Mouse (Mus musculus) hindbrain, embryonic 12.5 days (tissue): ENCODE measurements at regions not wholly inside any gene's neighbourhood (a gene's known extent, or its start where the extent isn't known, plus 50 kb on each side); places are given as distances from the start of the nearest gene placed in this dataset.
A peak's percentile ranks its signal among the peaks of the same experiment; 100 is the strongest.

ENCODE experiments used
- ATAC-seq: fragments of 200-750 bp; cut with Nextera tagmentation; 2 replicates; pipeline ENCODE4 v1.8.0; 2017; ENCODE audit warnings: moderate TSS enrichment; ENCODE audit not compliant: low FRiP score
- H3K27ac ChIP-seq: fragments of 300-500 bp; sonication (generic); 2 replicates; pipeline ENCODE4 v1.5.1; 2016; ENCODE audit warnings: mild to moderate bottlenecking
- H3K27me3 ChIP-seq: fragments of 300-500 bp; sonication (generic); 2 replicates; pipeline ENCODE4 v1.6.1; 2016; ENCODE audit warnings: mild to moderate bottlenecking
- H3K36me3 ChIP-seq: fragments of 300-500 bp; sonication (generic); 2 replicates; pipeline ENCODE4 v1.6.1; 2016; ENCODE audit warnings: mild to moderate bottlenecking
- H3K4me1 ChIP-seq: fragments of 300-500 bp; sonication (generic); 2 replicates; pipeline ENCODE4 v1.6.1; 2016
- H3K4me2 ChIP-seq: fragments of 300-500 bp; sonication (generic); replicated peaks from 2 replicates; pipeline ENCODE4 v1.6.1; 2016; ENCODE audit warnings: mild to moderate bottlenecking
- H3K4me3 ChIP-seq: fragments of 300-500 bp; sonication (generic); 2 replicates; pipeline ENCODE4 v1.5.1; 2016; ENCODE audit warnings: mild to moderate bottlenecking
- H3K9ac ChIP-seq: fragments of 300-500 bp; sonication (generic); 2 replicates; pipeline ENCODE4 v1.6.1; 2016; ENCODE audit warnings: mild to moderate bottlenecking, moderate library complexity
- H3K9me3 ChIP-seq: fragments of 300-500 bp; sonication (generic); replicated peaks from 2 replicates; pipeline ENCODE4 v1.6.1; 2016; ENCODE audit warnings: mild to moderate bottlenecking
- WGBS: fragments of 180-500 bp; shearing (Covaris S2); methylation state at CpG from one replicate; pipeline ENCODE4 v1.1.7; 2016; 5-methylcytosine and 5-hydroxymethylcytosine counted together

- 79% methylated on average over 4 of the region's 4 CpGs for WGBS
- H3K4me1 ChIP-seq: no peaks in the 10 kb centered on the region
- ATAC-seq: no peak
- no peak overlapping the region for H3K27ac ChIP-seq
- no peak overlapping the region for H3K9ac ChIP-seq
- H3K4me3 ChIP-seq: no peak overlapping the region
- no peaks in the 10 kb centered on the region for H3K9me3 ChIP-seq
- no peak overlapping the region for H3K4me2 ChIP-seq
- no peaks in the 10 kb centered on the region for H3K36me3 ChIP-seq
- no peaks in the 10 kb centered on the region for H3K27me3 ChIP-seq
These were observed 501.1 kb upstream of the Gm26657 start for GRCm38 (mm10) chr4:56238496-56239488.

GRCm38 (mm10) chr4:56231414-56231813 lies 508.5 kb upstream of the Gm26657 start:
- 77% methylated on average over 7 of the region's 7 CpGs for WGBS
- Histone ChIP-seq H3K36me3 (no peaks in the 10 kb centered on the region), H3K27me3 (no peaks in the 10 kb centered on the region), H3K9ac (no peak overlapping the region), H3K4me3 (no peak overlapping the region), H3K27ac (no peak overlapping the region), H3K9me3 (no peaks in the 10 kb centered on the region), H3K4me1 (no peaks in the 10 kb centered on the region), H3K4me2 (no peak overlapping the region)
- no peak for ATAC-seq

DNA sequence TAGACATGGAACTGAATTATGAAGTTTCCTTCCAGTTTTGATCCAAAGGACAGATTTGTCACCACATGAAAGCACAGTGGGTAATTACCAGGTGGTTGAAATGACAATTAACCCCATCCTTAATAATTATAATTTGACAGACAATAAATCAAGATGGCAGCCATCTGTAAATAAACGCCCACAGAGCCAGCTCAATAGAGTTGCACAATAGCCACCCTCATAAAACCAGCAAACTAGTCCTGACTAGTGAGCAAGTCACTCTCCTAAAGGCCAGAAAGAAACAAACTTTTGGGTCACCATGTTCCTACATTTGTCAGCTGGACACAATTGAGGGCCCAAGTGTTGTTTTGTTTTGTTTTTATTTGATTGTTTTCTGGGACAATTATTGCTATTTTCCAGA lies 509.4 kb upstream of the Gm26657 start:
- WGBS: 68% methylated on average over 1 of the region's 1 CpGs
- H3K27ac ChIP-seq: no peak overlapping the region
- H3K9me3 ChIP-seq: no peaks in the 10 kb centered on the region
- H3K9ac ChIP-seq: no peak overlapping the region
- no peaks in the 10 kb centered on the region for H3K36me3 ChIP-seq
- no peaks in the 10 kb centered on the region for H3K4me1 ChIP-seq
- H3K4me2 ChIP-seq: no peak overlapping the region
- H3K27me3 ChIP-seq: no peaks in the 10 kb centered on the region
- ATAC-seq: no peak
- no peak overlapping the region for H3K4me3 ChIP-seq

DNA sequence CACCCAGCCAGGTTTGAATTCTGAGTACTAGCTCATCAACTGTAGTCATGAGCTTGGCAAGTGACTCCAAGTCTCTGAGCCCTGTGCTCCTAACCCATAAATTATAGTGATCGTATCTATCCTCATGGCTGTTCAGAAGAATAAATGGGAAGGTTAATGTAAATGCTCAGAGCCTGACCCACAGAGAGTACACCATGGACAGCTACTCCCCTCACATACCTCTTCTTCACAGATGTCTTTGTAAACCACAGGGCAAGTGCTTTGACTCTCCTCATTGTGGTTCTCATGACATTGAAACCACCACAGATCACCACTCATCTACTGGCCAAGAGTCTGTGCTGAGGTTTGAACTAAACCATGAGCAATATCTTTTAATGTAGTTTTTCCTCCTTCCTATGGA lies 513.4 kb upstream of the Gm26657 start:
- Histone ChIP-seq H3K27ac (no peak overlapping the region), H3K4me3 (no peak overlapping the region), H3K36me3 (no peaks in the 10 kb centered on the region), H3K9me3 (no peaks in the 10 kb centered on the region), H3K4me2 (no peak overlapping the region), H3K4me1 (peaks cover 9% of the 10 kb centered on the region), H3K27me3 (no peaks in the 10 kb centered on the region), H3K9ac (no peak overlapping the region)
- no peak for ATAC-seq
- WGBS: 83% methylated on average over 1 of the region's 1 CpGs

GRCm38 (mm10) chr4:56224542-56224941 lies 515.3 kb upstream of the Gm26657 start:
- H3K27ac ChIP-seq: no peak overlapping the region
- no peak overlapping the region for H3K9ac ChIP-seq
- H3K4me1 ChIP-seq: peaks cover 18% of the 10 kb centered on the region
- no peaks in the 10 kb centered on the region for H3K36me3 ChIP-seq
- 48% methylated on average over 3 of the region's 3 CpGs for WGBS
- no peak overlapping the region for H3K4me2 ChIP-seq
- H3K27me3 ChIP-seq: no peaks in the 10 kb centered on the region
- ATAC-seq: no peak
- no peaks in the 10 kb centered on the region for H3K9me3 ChIP-seq
- no peak overlapping the region for H3K4me3 ChIP-seq

GRCm38 (mm10) chr4:56222023-56222776 lies 517.7 kb upstream of the Gm26657 start:
- WGBS: 44% methylated on average over 8 of the region's 8 CpGs
- H3K4me1 ChIP-seq: peaks cover 18% of the 10 kb centered on the region
- no peaks in the 10 kb centered on the region for H3K36me3 ChIP-seq
- H3K4me3 ChIP-seq: no peak overlapping the region
- 0 out of 2 replicates have a peak overlapping the region, but pooled peaks have one; percentile 0 for H3K4me2 ChIP-seq
- H3K27ac ChIP-seq: no peak overlapping the region
- no peaks in the 10 kb centered on the region for H3K27me3 ChIP-seq
- no peak for ATAC-seq
- H3K9ac ChIP-seq: no peak overlapping the region
- no peaks in the 10 kb centered on the region for H3K9me3 ChIP-seq

DNA sequence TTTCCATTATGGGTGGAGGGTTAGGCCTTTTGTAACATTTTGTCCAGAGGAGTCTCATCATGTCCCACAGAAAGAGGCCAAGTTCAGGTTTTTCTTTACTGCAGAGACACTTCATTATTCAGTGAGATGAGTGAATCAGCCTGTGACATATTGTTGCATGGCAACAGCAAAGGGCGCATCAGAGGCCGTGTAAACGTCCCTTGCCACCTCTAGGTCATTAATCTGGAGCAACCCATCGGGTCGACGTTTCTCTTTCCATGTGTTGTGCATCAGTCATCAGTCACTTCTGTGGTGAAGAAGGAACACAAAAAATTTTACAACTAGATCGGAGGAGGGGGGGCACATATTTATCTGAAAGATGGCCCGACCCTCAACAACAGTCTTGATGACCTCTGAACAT lies 519.3 kb upstream of the Gm26657 start:
- WGBS: 33% methylated on average over 8 of the region's 8 CpGs
- Histone ChIP-seq H3K4me1 (peaks cover 18% of the 10 kb centered on the region), H3K27me3 (no peaks in the 10 kb centered on the region), H3K36me3 (no peaks in the 10 kb centered on the region), H3K9ac (no peak overlapping the region), H3K4me2 (no peak overlapping the region), H3K4me3 (no peak overlapping the region), H3K27ac (no peak overlapping the region), H3K9me3 (no peaks in the 10 kb centered on the region)
- ATAC-seq: no peak

GRCm38 (mm10) chr4:56209499-56209898 lies 530.4 kb upstream of the Gm26657 start:
- no peaks in the 10 kb centered on the region for H3K9me3 ChIP-seq
- no peaks in the 10 kb centered on the region for H3K4me1 ChIP-seq
- H3K9ac ChIP-seq: no peak overlapping the region
- 93% methylated on average over 2 of the region's 2 CpGs for WGBS
- ATAC-seq: no peak
- H3K27me3 ChIP-seq: no peaks in the 10 kb centered on the region
- no peaks in the 10 kb centered on the region for H3K36me3 ChIP-seq
- no peak overlapping the region for H3K27ac ChIP-seq
- no peak overlapping the region for H3K4me3 ChIP-seq
- no peak overlapping the region for H3K4me2 ChIP-seq

- WGBS: 73% methylated on average over 5 of the region's 5 CpGs
- no peak for ATAC-seq
These were observed 532.1 kb upstream of the Gm26657 start for GRCm38 (mm10) chr4:56207726-56208125.

DNA sequence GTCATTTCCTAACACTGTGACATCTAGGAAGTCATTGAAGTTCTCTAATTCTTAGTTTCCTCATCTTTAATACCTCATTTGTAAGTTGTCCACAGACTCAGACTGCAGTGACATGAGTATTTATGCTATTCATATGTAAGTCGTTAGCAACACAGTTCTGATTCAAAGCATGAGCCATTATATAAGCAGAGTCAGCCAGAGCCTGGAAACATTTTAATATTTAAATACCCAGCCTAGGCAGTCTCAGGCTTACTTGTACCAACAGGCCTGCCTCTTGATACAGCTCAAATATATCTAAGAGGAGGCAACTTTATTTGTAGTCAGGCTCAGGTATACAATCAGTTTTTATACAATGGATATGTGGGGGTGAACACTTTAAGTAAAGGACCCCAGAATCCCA lies 534.8 kb upstream of the Gm26657 start:
- ATAC-seq: no peak

More at GRCm38 (mm10) chr4:56207726-56208125, 532.1 kb upstream of the Gm26657 start:
- Histone ChIP-seq H3K9me3 (no peaks in the 10 kb centered on the region), H3K9ac (no peak overlapping the region), H3K4me3 (no peak overlapping the region), H3K27ac (no peak overlapping the region), H3K4me1 (no peaks in the 10 kb centered on the region), H3K27me3 (no peaks in the 10 kb centered on the region), H3K4me2 (no peak overlapping the region), H3K36me3 (no peaks in the 10 kb centered on the region)

DNA sequence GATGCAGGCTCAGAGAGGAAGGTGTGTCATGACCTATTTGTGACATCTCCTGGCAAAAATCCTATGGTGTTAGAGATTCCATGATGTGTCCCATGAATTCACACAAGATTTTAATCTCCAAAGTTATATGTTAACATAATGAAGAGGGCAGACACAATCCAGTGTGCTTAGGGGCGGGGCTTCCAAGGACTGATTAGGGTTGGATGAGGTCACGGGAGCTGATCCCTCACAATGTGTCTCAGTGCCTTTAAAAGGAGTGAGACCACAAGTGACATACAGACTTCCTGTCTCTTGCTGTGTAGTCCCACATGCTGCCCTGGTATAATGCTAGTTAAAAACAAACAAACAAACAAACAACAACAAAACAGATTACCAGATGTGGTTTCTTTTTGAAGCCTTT lies 546.5 kb upstream of the Gm26657 start:
- Histone ChIP-seq H3K4me3 (no peak overlapping the region), H3K27ac (no peak overlapping the region), H3K27me3 (no peaks in the 10 kb centered on the region), H3K4me1 (no peaks in the 10 kb centered on the region), H3K4me2 (no peak overlapping the region), H3K9me3 (no peaks in the 10 kb centered on the region), H3K36me3 (no peaks in the 10 kb centered on the region), H3K9ac (no peak overlapping the region)
- no peak for ATAC-seq
- 59% methylated on average over 2 of the region's 2 CpGs for WGBS

More for the DNA sequence above, 534.8 kb upstream of the Gm26657 start:
- H3K4me2 ChIP-seq: no peak overlapping the region
- H3K4me3 ChIP-seq: no peak overlapping the region
- H3K9me3 ChIP-seq: no peaks in the 10 kb centered on the region
- H3K4me1 ChIP-seq: no peaks in the 10 kb centered on the region
- no peak overlapping the region for H3K27ac ChIP-seq
- no peak overlapping the region for H3K9ac ChIP-seq
- H3K27me3 ChIP-seq: no peaks in the 10 kb centered on the region
- H3K36me3 ChIP-seq: no peaks in the 10 kb centered on the region
- 82% methylated on average over 1 of the region's 1 CpGs for WGBS

GRCm38 (mm10) chr4:56192516-56192915 lies 547.4 kb upstream of the Gm26657 start:
- H3K4me2 ChIP-seq: no peak overlapping the region
- H3K4me1 ChIP-seq: no peaks in the 10 kb centered on the region
- H3K9ac ChIP-seq: no peak overlapping the region
- WGBS: 86% methylated on average over 5 of the region's 5 CpGs
- H3K27me3 ChIP-seq: no peaks in the 10 kb centered on the region
- ATAC-seq: no peak
- no peak overlapping the region for H3K4me3 ChIP-seq
- no peak overlapping the region for H3K27ac ChIP-seq
- H3K36me3 ChIP-seq: no peaks in the 10 kb centered on the region
- no peaks in the 10 kb centered on the region for H3K9me3 ChIP-seq
